Mouse (Mus musculus) heart, embryonic 16.5 days (tissue): ENCODE results near the gene Inmt. TPM values are rescaled to one million over a fixed set of nuclear protein-coding genes. Genes with fewer than 3 reads are reported as not detected.

Source experiments
- ATAC-seq: fragments of 200-750 bp; cut with Nextera tagmentation; replicated peaks from 2 replicates; pipeline ENCODE4 v1.8.0; 2017; ENCODE audit warnings: moderate number of reproducible peaks; ENCODE audit not compliant: insufficient read depth, low FRiP score; ENCODE audit errors: extremely low read depth
- H3K27ac ChIP-seq: fragments of 300-500 bp; sonication (generic); 2 replicates; pipeline ENCODE4 v1.5.1; 2014; ENCODE audit warnings: mild to moderate bottlenecking, low read length, control low read depth, moderate library complexity
- H3K27me3 ChIP-seq: fragments of 300-500 bp; sonication (generic); 2 replicates; pipeline ENCODE4 v1.6.1; 2014; ENCODE audit warnings: low read length, mixed read lengths; ENCODE audit not compliant: control insufficient read depth, insufficient read depth
- H3K36me3 ChIP-seq: fragments of 300-500 bp; sonication (generic); 2 replicates; pipeline ENCODE4 v1.6.1; 2014; ENCODE audit not compliant: control insufficient read depth, insufficient read depth
- H3K4me1 ChIP-seq: fragments of 300-500 bp; sonication (generic); 2 replicates; pipeline ENCODE4 v1.6.1; 2014; ENCODE audit warnings: low read length, mixed read lengths; ENCODE audit not compliant: control insufficient read depth, insufficient read depth
- H3K4me2 ChIP-seq: fragments of 300-500 bp; sonication (generic); 2 replicates; pipeline ENCODE4 v1.6.1; 2014; ENCODE audit warnings: low read depth, mild to moderate bottlenecking, control low read depth, low read length
- H3K4me3 ChIP-seq: fragments of 300-500 bp; sonication (generic); 2 replicates; pipeline ENCODE4 v1.5.1; 2014; ENCODE audit warnings: mild to moderate bottlenecking, control low read depth, low read length
- H3K9ac ChIP-seq: fragments of 300-500 bp; sonication (generic); 2 replicates; pipeline ENCODE4 v1.6.1; 2014; ENCODE audit warnings: low read length, control low read depth
- H3K9me3 ChIP-seq: fragments of 300-500 bp; sonication (generic); replicated peaks from 2 replicates; pipeline ENCODE4 v1.6.1; 2016; ENCODE audit warnings: low read length; ENCODE audit not compliant: control insufficient read depth
- WGBS: fragments of 180-500 bp; shearing (Covaris S2); extraction: QIAGEN DNeasy Blood & Tissue Kit; methylation state at CpG from one replicate; pipeline ENCODE4 v1.1.7; 2014; 5-methylcytosine and 5-hydroxymethylcytosine counted together
- polyA plus RNA-seq: library from polyadenylated mRNA; unstranded; fragments of >200 nt; fragmentation: Nextera tagmentation; extraction: Ambion mirVana; gene quantifications from 2 replicates; pipeline ENCODE4 v1.2.1, GENCODE M21; 2015

Inmt gene
- polyA plus RNA-seq, 1 experiment from 2014 or later = not detected

- Histone ChIP-seq H3K4me2 (no peak overlapping the region), H3K27me3 (no peaks in the 10 kb centered on the region), H3K9me3 (no peaks in the 10 kb centered on the region), H3K27ac (no peak overlapping the region), H3K4me1 (no peaks in the 10 kb centered on the region), H3K36me3 (no peaks in the 10 kb centered on the region), H3K9ac (no peak overlapping the region), H3K4me3 (no peak overlapping the region)
- no peak for ATAC-seq
- 90% methylated on average over 3 of the region's 3 CpGs for WGBS
Measured at GRCm38 (mm10) chr6:55152226-55152625, 22.6 kb downstream of the Inmt start.

- Histone ChIP-seq H3K4me1 (no peaks in the 10 kb centered on the region), H3K27ac (no peak overlapping the region), H3K4me3 (no peak overlapping the region), H3K9me3 (0 out of 2 replicates have a peak, but pooled peaks cover 5% of the 10 kb centered on the region), H3K36me3 (no peaks in the 10 kb centered on the region), H3K4me2 (no peak overlapping the region), H3K9ac (no peak overlapping the region), H3K27me3 (no peaks in the 10 kb centered on the region)
- 50% methylated on average over 4 of the region's 4 CpGs for WGBS
- ATAC-seq = no peak
Measured at GRCm38 (mm10) chr6:55146138-55146537, 28.7 kb downstream of the Inmt start.

DNA sequence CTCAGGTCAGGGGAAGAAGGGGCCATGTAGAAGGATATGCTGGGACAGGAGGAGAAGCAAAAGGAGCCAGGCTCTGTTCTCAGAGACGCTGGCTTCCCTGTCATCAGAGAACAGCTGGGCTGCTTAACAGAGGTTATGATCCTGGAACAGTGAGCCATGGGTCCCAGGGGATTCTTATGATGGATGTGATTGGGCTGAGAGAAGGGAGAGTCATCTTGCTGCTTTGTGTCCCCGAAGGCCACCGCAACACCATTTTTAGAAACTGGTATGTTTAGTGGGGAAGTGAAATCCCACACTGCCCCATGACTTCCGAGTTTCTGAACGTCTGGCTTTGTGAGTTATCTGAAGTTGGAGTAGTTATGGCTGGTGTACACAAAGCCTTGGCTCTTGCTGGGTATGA lies 29.6 kb downstream of the Inmt start:
- Histone ChIP-seq H3K9me3 (0 out of 2 replicates have a peak, but pooled peaks cover 5% of the 10 kb centered on the region), H3K4me2 (no peak overlapping the region), H3K27me3 (no peaks in the 10 kb centered on the region), H3K27ac (no peak overlapping the region), H3K9ac (no peak overlapping the region), H3K4me1 (no peaks in the 10 kb centered on the region), H3K4me3 (no peak overlapping the region), H3K36me3 (no peaks in the 10 kb centered on the region)
- WGBS = 48% methylated on average over 5 of the region's 5 CpGs
- ATAC-seq = no peak

- ATAC-seq = no peak
Measured at GRCm38 (mm10) chr6:55138343-55138742, 36.5 kb downstream of the Inmt start.

DNA sequence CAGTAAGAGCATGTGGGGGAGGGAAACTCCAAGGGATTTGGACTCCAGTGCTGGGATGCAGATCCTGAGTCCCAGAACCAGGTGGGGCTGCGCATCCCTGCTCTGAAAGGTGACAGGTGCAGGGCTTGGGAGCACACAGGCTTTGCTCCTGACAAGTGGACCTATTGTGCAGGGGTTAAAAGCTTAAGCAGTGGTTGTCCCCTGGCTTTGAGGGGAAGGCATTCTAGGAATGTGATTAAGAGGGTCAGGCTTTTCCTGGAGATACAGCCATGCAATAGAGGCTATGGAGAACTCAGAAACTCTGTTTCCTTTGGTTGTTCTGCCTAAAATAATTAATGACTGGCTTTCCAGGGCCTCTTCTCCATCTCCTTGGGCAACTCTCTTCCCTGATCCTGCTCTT lies 41.4 kb downstream of the Inmt start:
- ATAC-seq = 0 out of 2 replicates have a peak, but pooled peaks have one; percentile 66
- Histone ChIP-seq H3K4me2 (peak overlapping the region; percentile 71), H3K27ac (peak overlapping the region; percentile 92), H3K9ac (peak overlapping the region; percentile 76), H3K4me1 (peaks cover 31% of the 10 kb centered on the region), H3K9me3 (0 out of 2 replicates have a peak, but pooled peaks cover 3% of the 10 kb centered on the region), H3K36me3 (no peaks in the 10 kb centered on the region), H3K27me3 (no peaks in the 10 kb centered on the region), H3K4me3 (peak overlapping the region; percentile 46)
- WGBS = 55% methylated on average over 1 of the region's 1 CpGs

More at GRCm38 (mm10) chr6:55138343-55138742, 36.5 kb downstream of the Inmt start:
- H3K9ac ChIP-seq = no peak overlapping the region
- 0 out of 2 replicates have a peak, but pooled peaks cover 3% of the 10 kb centered on the region for H3K9me3 ChIP-seq
- H3K4me1 ChIP-seq = peaks cover 5% of the 10 kb centered on the region
- H3K4me2 ChIP-seq = no peak overlapping the region
- no peaks in the 10 kb centered on the region for H3K36me3 ChIP-seq
- no peak overlapping the region for H3K4me3 ChIP-seq
- no peak overlapping the region for H3K27ac ChIP-seq
- no peaks in the 10 kb centered on the region for H3K27me3 ChIP-seq

GRCm38 (mm10) chr6:55132794-55133193 lies 42.0 kb downstream of the Inmt start, which contains the start of gene Crhr2:
TSS of gene Crhr2 (minus strand) at chr6:55133016.
- H3K4me3 ChIP-seq = peak within 1 kb of the TSS; percentile 46
- H3K4me1 ChIP-seq = peaks cover 31% of the 10 kb centered on the region
- WGBS = 33% methylated on average over 10 of the region's 10 CpGs
- H3K9me3 ChIP-seq = 0 out of 2 replicates have a peak, but pooled peaks cover 3% of the 10 kb centered on the region
- no peaks in the 10 kb centered on the region for H3K36me3 ChIP-seq
- H3K27ac ChIP-seq = peak within 1 kb of the TSS; percentile 92
- peak within 1 kb of the TSS; percentile 76 for H3K9ac ChIP-seq
- peak within 1 kb of the TSS; percentile 71 for H3K4me2 ChIP-seq
- peak; percentile 79 for ATAC-seq
- no peaks in the 10 kb centered on the region for H3K27me3 ChIP-seq

- Histone ChIP-seq H3K4me2 (peak overlapping the region; percentile 71), H3K4me3 (no peak overlapping the region), H3K9me3 (0 out of 2 replicates have a peak, but pooled peaks cover 3% of the 10 kb centered on the region), H3K36me3 (no peaks in the 10 kb centered on the region), H3K27me3 (no peaks in the 10 kb centered on the region), H3K27ac (peak overlapping the region; percentile 92), H3K9ac (peak overlapping the region; percentile 18; the same call in 1 of the 2 replicates), H3K4me1 (peaks cover 31% of the 10 kb centered on the region)
- no peak for ATAC-seq
- WGBS = 80% methylated on average over 4 of the region's 4 CpGs
Measured at GRCm38 (mm10) chr6:55131301-55131700, 43.5 kb downstream of the Inmt start.

GRCm38 (mm10) chr6:55130631-55131030 lies 44.2 kb downstream of the Inmt start:
- Histone ChIP-seq H3K36me3 (no peaks in the 10 kb centered on the region), H3K9ac (peak overlapping the region; percentile 18; the same call in 1 of the 2 replicates), H3K27me3 (no peaks in the 10 kb centered on the region), H3K4me3 (no peak overlapping the region), H3K4me1 (peaks cover 31% of the 10 kb centered on the region), H3K9me3 (0 out of 2 replicates have a peak, but pooled peaks cover 3% of the 10 kb centered on the region), H3K4me2 (peak overlapping the region; percentile 71), H3K27ac (peak overlapping the region; percentile 92)
- peak; percentile 30; the same call in 1 of the 2 replicates for ATAC-seq
- WGBS = 10% methylated on average over 6 of the region's 6 CpGs

- Histone ChIP-seq H3K4me3 (no peak overlapping the region), H3K9ac (no peak overlapping the region), H3K36me3 (no peaks in the 10 kb centered on the region), H3K27ac (no peak overlapping the region), H3K9me3 (no peaks in the 10 kb centered on the region), H3K4me2 (no peak overlapping the region), H3K4me1 (peaks cover 26% of the 10 kb centered on the region), H3K27me3 (no peaks in the 10 kb centered on the region)
- ATAC-seq = no peak
Measured at GRCm38 (mm10) chr6:55128391-55128790, 46.5 kb downstream of the Inmt start.
